Comparison of ENCODE assay signal across 23 mouse cellular contexts in the genomic region with DNA sequence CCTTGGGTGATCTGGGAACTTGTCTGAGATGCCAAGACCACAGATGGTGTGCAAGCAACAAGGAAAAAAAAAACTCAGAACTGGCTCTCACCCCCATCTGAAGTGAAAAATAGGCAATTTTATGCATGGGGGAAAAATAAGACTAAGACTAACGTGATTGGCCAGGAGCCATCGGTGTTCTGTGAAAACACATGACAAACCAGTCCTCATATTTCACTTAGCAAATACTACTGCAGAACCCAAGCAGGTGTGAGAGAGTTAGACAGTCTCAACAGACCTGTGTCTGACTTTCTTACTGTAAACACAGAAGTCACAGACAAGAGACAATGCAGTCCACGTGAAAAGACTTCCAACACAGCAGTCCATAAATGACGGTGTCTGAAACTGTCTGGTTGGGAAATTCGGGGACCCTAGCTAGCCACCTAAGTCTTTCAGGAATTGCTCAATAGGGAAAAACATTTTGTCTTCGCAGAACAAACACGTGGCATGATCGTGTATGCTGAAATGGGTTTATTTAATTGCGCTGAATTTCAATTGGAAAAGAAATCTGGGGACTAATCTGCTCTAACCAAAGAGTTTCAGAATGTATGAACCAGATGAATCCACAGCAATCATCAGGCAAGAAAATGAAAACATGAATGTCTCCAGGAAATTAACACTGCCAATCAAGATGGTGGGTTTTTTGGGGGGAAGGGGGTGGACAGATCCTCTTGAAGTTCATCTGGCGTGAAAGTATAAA.
DNase-seq lines count a peak whose midpoint lies in the region; ATAC-seq and TF ChIP-seq lines count a peak whose summit lies in the region.
"Had no signal": no experiment of that assay in that cellular context is flagged by ENCODE, and none has a peak within 500 bp of the region (broad histone marks: within the 10 kb centered on the region; RNA-seq: fewer than 3 reads in every experiment).

No protein-coding gene starts in this region.

- WGBS in forebrain, embryonic 15.5 days: 56% methylated on average over 10 of the region's 10 CpGs
- 90% methylated on average over 10 of the region's 10 CpGs for WGBS in forebrain, embryonic 12.5 days
- WGBS in liver, adult 2 months: 68% methylated on average over 10 of the region's 10 CpGs
- WGBS in liver, embryonic 12.5 days (ENCODE audit: insufficient replicate concordance): 76% methylated on average over 10 of the region's 10 CpGs
- WGBS in forebrain, postnatal 0 days: 51% methylated on average over 10 of the region's 10 CpGs

- no peaks in the 10 kb centered on the region for H3K27me3 ChIP-seq in forebrain, embryonic 15.5 days
- no peaks in the 10 kb centered on the region for H3K27me3 ChIP-seq in forebrain, embryonic 12.5 days
- H3K27me3 ChIP-seq in liver, adult 2 months (ENCODE audit: control insufficient read depth, insufficient read depth, low read length): no peaks in the 10 kb centered on the region
- H3K27me3 ChIP-seq in liver, embryonic 12.5 days (replicated peaks): no peaks in the 10 kb centered on the region
- no peaks in the 10 kb centered on the region for H3K27me3 ChIP-seq in forebrain, postnatal 0 days (ENCODE audit: insufficient read depth, low read length)
- H3K27me3 ChIP-seq: kidney, embryonic 15.5 days; megakaryocyte, embryonic 14.5 days; Patski had no signal

- H3K4me3 ChIP-seq in forebrain, embryonic 15.5 days: no peak overlapping the region
- H3K4me3 ChIP-seq in forebrain, embryonic 12.5 days (replicated peaks): no peak overlapping the region
- no peak overlapping the region for H3K4me3 ChIP-seq in liver, adult 2 months (ENCODE audit: insufficient read depth, low read depth, low read length)
- no peak overlapping the region for H3K4me3 ChIP-seq in liver, embryonic 12.5 days
- H3K4me3 ChIP-seq in forebrain, postnatal 0 days (ENCODE audit: low read depth, low read length): no peak overlapping the region
- H3K4me3 ChIP-seq: kidney, embryonic 15.5 days; limb, embryonic 10.5 days; megakaryocyte, embryonic 14.5 days had no signal

- H3K9me3 ChIP-seq in forebrain, embryonic 15.5 days: no peaks in the 10 kb centered on the region
- no peaks in the 10 kb centered on the region for H3K9me3 ChIP-seq in forebrain, embryonic 12.5 days
- no peaks in the 10 kb centered on the region for H3K9me3 ChIP-seq in liver, embryonic 12.5 days (replicated peaks)
- H3K9me3 ChIP-seq in forebrain, postnatal 0 days (ENCODE audit: low read length): no peaks in the 10 kb centered on the region
- H3K9me3 ChIP-seq: kidney, embryonic 15.5 days; limb, embryonic 10.5 days; megakaryocyte, embryonic 14.5 days had no signal

- H3K4me2 ChIP-seq in forebrain, embryonic 15.5 days (replicated peaks): no peak overlapping the region
- H3K4me2 ChIP-seq in forebrain, embryonic 12.5 days: no peak overlapping the region
- H3K4me2 ChIP-seq in liver, embryonic 12.5 days: no peak overlapping the region
- H3K4me2 ChIP-seq in forebrain, postnatal 0 days (ENCODE audit: low read depth): no peak overlapping the region
- H3K4me2 ChIP-seq: kidney, embryonic 15.5 days; liver, embryonic 11.5 days had no signal

- no peak for TF ChIP-seq POLR2A in liver, adult 2 months (IDR thresholded peaks at IDR 0.05; ENCODE audit: extremely low read depth, insufficient read depth, low read length)

- ATAC-seq in cerebellum, adult (ENCODE audit: insufficient number of reproducible peaks, low FRiP score, low TSS enrichment): no peak
- peak; percentile 73 for ATAC-seq in forebrain, embryonic 15.5 days (replicated peaks)
- no peak for ATAC-seq in forebrain, embryonic 12.5 days (ENCODE audit: low FRiP score)
- ATAC-seq in liver, embryonic 12.5 days: no peak
- peak; percentile 58 for ATAC-seq in forebrain, postnatal 0 days
- ATAC-seq: hindbrain, embryonic 16.5 days; intestine, postnatal 0 days; midbrain, embryonic 16.5 days; Patski had no signal

- peak; percentile 45 for DNase-seq in cerebellum, adult 11-12 months
- peak; percentile 51 for DNase-seq in liver, adult 2 months (ENCODE audit: extremely low read depth, low read depth, low spot score)
- peak; percentile 83 for DNase-seq in forebrain, postnatal 0 days
- no peak for DNase-seq in adipocyte (ENCODE audit: low spot score)
- DNase-seq: adrenal gland, postnatal 10 days; gastrocnemius, postnatal 25 days; kidney, postnatal 4 days; layer of hippocampus, postnatal 36 days; lung, adult 2 months; retina, postnatal 1 day; thymus, postnatal 36 days had no signal

- peaks cover 27% of the 10 kb centered on the region for H3K4me1 ChIP-seq in forebrain, embryonic 15.5 days
- peaks cover 3% of the 10 kb centered on the region; the same call in 1 of the 2 replicates for H3K4me1 ChIP-seq in forebrain, embryonic 12.5 days
- H3K4me1 ChIP-seq in liver, adult 2 months (ENCODE audit: control insufficient read depth, insufficient read depth, low read length): peaks cover 3% of the 10 kb centered on the region; the same call in 1 of the 2 replicates
- H3K4me1 ChIP-seq in liver, embryonic 12.5 days: peaks cover 27% of the 10 kb centered on the region
- H3K4me1 ChIP-seq in forebrain, postnatal 0 days (ENCODE audit: insufficient read depth): 0 out of 2 replicates have a peak, but pooled peaks cover 11% of the 10 kb centered on the region
- H3K4me1 ChIP-seq: kidney, embryonic 15.5 days had no signal

- peaks cover 53% of the 10 kb centered on the region; the same call in 1 of the 2 replicates for H3K79me2 ChIP-seq in liver, adult 2 months (ENCODE audit: control insufficient read depth, insufficient read depth, low read length)

- TF ChIP-seq CTCF in liver, adult 2 months (IDR thresholded peaks at IDR 0.05; ENCODE audit: low read depth, low read length): no peak
- TF ChIP-seq CTCF in forebrain, postnatal 0 days (IDR thresholded peaks at IDR 0.05; ENCODE audit: low read depth): no peak

- peak overlapping the region; percentile 65 for H3K27ac ChIP-seq in forebrain, embryonic 15.5 days (replicated peaks)
- no peak overlapping the region for H3K27ac ChIP-seq in forebrain, embryonic 12.5 days
- H3K27ac ChIP-seq in liver, adult 2 months (replicated peaks; ENCODE audit: insufficient read depth, low read depth, low read length): no peak overlapping the region
- H3K27ac ChIP-seq in liver, embryonic 12.5 days: no peak overlapping the region
- H3K27ac ChIP-seq in forebrain, postnatal 0 days (ENCODE audit: low read depth, low read length): no peak overlapping the region
- H3K27ac ChIP-seq: kidney, embryonic 15.5 days; limb, embryonic 10.5 days had no signal

- no peak overlapping the region for H3K9ac ChIP-seq in forebrain, embryonic 15.5 days (replicated peaks)
- H3K9ac ChIP-seq in forebrain, embryonic 12.5 days: no peak overlapping the region
- no peak overlapping the region for H3K9ac ChIP-seq in liver, adult 2 months (ENCODE audit: low read depth, low read length)
- no peak overlapping the region for H3K9ac ChIP-seq in liver, embryonic 12.5 days
- no peak overlapping the region for H3K9ac ChIP-seq in forebrain, postnatal 0 days
- H3K9ac ChIP-seq: kidney, embryonic 15.5 days had no signal

- H3K36me3 ChIP-seq in forebrain, embryonic 15.5 days: no peaks in the 10 kb centered on the region
- no peaks in the 10 kb centered on the region for H3K36me3 ChIP-seq in forebrain, embryonic 12.5 days (replicated peaks)
- peaks cover 29% of the 10 kb centered on the region for H3K36me3 ChIP-seq in liver, adult 2 months (ENCODE audit: control insufficient read depth, insufficient read depth, low read length)
- no peaks in the 10 kb centered on the region for H3K36me3 ChIP-seq in liver, embryonic 12.5 days
- no peaks in the 10 kb centered on the region for H3K36me3 ChIP-seq in forebrain, postnatal 0 days (ENCODE audit: insufficient read depth)
- H3K36me3 ChIP-seq: kidney, embryonic 15.5 days; limb, embryonic 10.5 days had no signal

Comparison
In these comparisons a context has a peak if more than half of its experiments do, and no peak if none do; other contexts are left out.
1. ATAC-seq: peak in forebrain, embryonic 15.5 days (single experiment) and forebrain, postnatal 0 days (single experiment); none in cerebellum, adult (single experiment), forebrain, embryonic 12.5 days (single experiment) and liver, embryonic 12.5 days (single experiment).